Mouse (Mus musculus): ENCODE results near the gene Tha1. TPM values are rescaled to one million over a fixed set of nuclear protein-coding genes. Genes with fewer than 3 reads are reported as not detected.
"Not testable (repeated sequence)": the region's sequence is repeated elsewhere in the genome, so short reads cannot be mapped to it uniquely, and the experiment has no call there.

The Tha1 gene
- polyA plus RNA-seq, 1 experiment, result 11.5 TPM

- no peak overlapping the region for H3K4me3 ChIP-seq (replicated peaks; ENCODE audit: insufficient read depth, low read depth, low read length)
- TF ChIP-seq POLR2A (IDR thresholded peaks at IDR 0.05; ENCODE audit: borderline replicate concordance, insufficient read depth, low read length) (no peak), CTCF (IDR thresholded peaks at IDR 0.05; ENCODE audit: borderline replicate concordance, insufficient read depth, low read depth, low read length) (no peak)
- H3K4me1 ChIP-seq (ENCODE audit: control insufficient read depth, insufficient read depth, low read length), result no peaks in the 10 kb centered on the region; the same call in 1 of the 2 replicates
- 95% methylated on average over 8 of the region's 8 CpGs for WGBS
- no peaks in the 10 kb centered on the region for H3K27me3 ChIP-seq (ENCODE audit: control insufficient read depth, insufficient read depth, low read length)
- no peak for DNase-seq
- H3K27ac ChIP-seq (ENCODE audit: insufficient read depth, low read length), result no peak overlapping the region
Observed at GRCm38 (mm10) chr11:117834086-117834485, 39.2 kb downstream of the Tha1 start.

GRCm38 (mm10) chr11:117833509-117833908 lies 39.8 kb downstream of the Tha1 start:
- not testable (repeated sequence) for H3K27me3 ChIP-seq (ENCODE audit: control insufficient read depth, insufficient read depth, low read length); H3K4me3 ChIP-seq (replicated peaks; ENCODE audit: insufficient read depth, low read depth, low read length); H3K4me1 ChIP-seq (ENCODE audit: control insufficient read depth, insufficient read depth, low read length); H3K27ac ChIP-seq (ENCODE audit: insufficient read depth, low read length); DNase-seq
- WGBS, result 96% methylated on average over 4 of the region's 6 CpGs

GRCm38 (mm10) chr11:117832086-117832969 lies 41.0 kb downstream of the Tha1 start:
- WGBS, result 26% methylated on average over 28 of the region's 28 CpGs
- TF ChIP-seq CTCF (IDR thresholded peaks at IDR 0.05; ENCODE audit: borderline replicate concordance, insufficient read depth, low read depth, low read length) (peak; percentile 57; the same call in 1 of the 2 replicates), POLR2A (IDR thresholded peaks at IDR 0.05; ENCODE audit: borderline replicate concordance, insufficient read depth, low read length) (no peak)
- DNase-seq, result peak; percentile 31 to 56
- Histone ChIP-seq H3K27ac (ENCODE audit: insufficient read depth, low read length) (no peak overlapping the region), H3K27me3 (ENCODE audit: control insufficient read depth, insufficient read depth, low read length) (no peaks in the 10 kb centered on the region), H3K4me3 (replicated peaks; ENCODE audit: insufficient read depth, low read depth, low read length) (no peak overlapping the region), H3K4me1 (ENCODE audit: control insufficient read depth, insufficient read depth, low read length) (peaks cover 4% of the 10 kb centered on the region; the same call in 1 of the 2 replicates)

GRCm38 (mm10) chr11:117830401-117830800 lies 42.9 kb downstream of the Tha1 start:
- 70% methylated on average over 9 of the region's 9 CpGs for WGBS
- TF ChIP-seq POLR2A (IDR thresholded peaks at IDR 0.05; ENCODE audit: borderline replicate concordance, insufficient read depth, low read length) (no peak), CTCF (IDR thresholded peaks at IDR 0.05; ENCODE audit: borderline replicate concordance, insufficient read depth, low read depth, low read length) (no peak)
- no peak for DNase-seq
- H3K27ac ChIP-seq (ENCODE audit: insufficient read depth, low read length), result no peak overlapping the region
- H3K27me3 ChIP-seq (ENCODE audit: control insufficient read depth, insufficient read depth, low read length), result no peaks in the 10 kb centered on the region; the same call in 1 of the 2 replicates
- H3K4me3 ChIP-seq (replicated peaks; ENCODE audit: insufficient read depth, low read depth, low read length), result no peak overlapping the region
- H3K4me1 ChIP-seq (ENCODE audit: control insufficient read depth, insufficient read depth, low read length), result peaks cover 8% of the 10 kb centered on the region; the same call in 1 of the 2 replicates

GRCm38 (mm10) chr11:117829671-117830215 lies 43.5 kb downstream of the Tha1 start:
- 72% methylated on average over 2 of the region's 2 CpGs for WGBS
- no peak for DNase-seq
- Histone ChIP-seq H3K4me3 (replicated peaks; ENCODE audit: insufficient read depth, low read depth, low read length) (no peak overlapping the region), H3K27ac (ENCODE audit: insufficient read depth, low read length) (no peak overlapping the region), H3K4me1 (ENCODE audit: control insufficient read depth, insufficient read depth, low read length) (peaks cover 10% of the 10 kb centered on the region; the same call in 1 of the 2 replicates), H3K27me3 (ENCODE audit: control insufficient read depth, insufficient read depth, low read length) (no peaks in the 10 kb centered on the region; the same call in 1 of the 2 replicates)
- TF ChIP-seq CTCF (IDR thresholded peaks at IDR 0.05; ENCODE audit: borderline replicate concordance, insufficient read depth, low read depth, low read length) (no peak), POLR2A (IDR thresholded peaks at IDR 0.05; ENCODE audit: borderline replicate concordance, insufficient read depth, low read length) (no peak)

GRCm38 (mm10) chr11:117828888-117829604 lies 44.2 kb downstream of the Tha1 start:
- Histone ChIP-seq H3K27ac (ENCODE audit: insufficient read depth, low read length) (no peak overlapping the region), H3K4me1 (ENCODE audit: control insufficient read depth, insufficient read depth, low read length) (peaks cover 10% of the 10 kb centered on the region; the same call in 1 of the 2 replicates), H3K27me3 (ENCODE audit: control insufficient read depth, insufficient read depth, low read length) (no peaks in the 10 kb centered on the region; the same call in 1 of the 2 replicates), H3K4me3 (replicated peaks; ENCODE audit: insufficient read depth, low read depth, low read length) (no peak overlapping the region)
- no peak for TF ChIP-seq POLR2A (IDR thresholded peaks at IDR 0.05; ENCODE audit: borderline replicate concordance, insufficient read depth, low read length)
- no peak for TF ChIP-seq CTCF (IDR thresholded peaks at IDR 0.05; ENCODE audit: borderline replicate concordance, insufficient read depth, low read depth, low read length)
- DNase-seq, result peak in 1 of 2 experiments; percentile 28
- 48% methylated on average over 9 of the region's 9 CpGs for WGBS

- no peak for TF ChIP-seq POLR2A (IDR thresholded peaks at IDR 0.05; ENCODE audit: borderline replicate concordance, insufficient read depth, low read length)
- Histone ChIP-seq H3K27ac (ENCODE audit: insufficient read depth, low read length) (no peak overlapping the region), H3K4me1 (ENCODE audit: control insufficient read depth, insufficient read depth, low read length) (peaks cover 10% of the 10 kb centered on the region; the same call in 1 of the 2 replicates), H3K27me3 (ENCODE audit: control insufficient read depth, insufficient read depth, low read length) (no peaks in the 10 kb centered on the region; the same call in 1 of the 2 replicates), H3K4me3 (replicated peaks; ENCODE audit: insufficient read depth, low read depth, low read length) (no peak overlapping the region)
- 60% methylated on average over 18 of the region's 18 CpGs for WGBS
- no peak for DNase-seq
Observed at GRCm38 (mm10) chr11:117828149-117828887, 45.0 kb downstream of the Tha1 start.
